Mouse (Mus musculus) E14TG2a.4 (cell line): ENCODE measurements around the gene Copb2.

Source experiments
- H3K27me3 ChIP-seq: 2 replicates; pipeline ENCODE4 v1.6.1; 2014; ENCODE audit warnings: low read length, control low read depth; ENCODE audit not compliant: insufficient read depth
- H3K36me3 ChIP-seq: 2 replicates; pipeline ENCODE4 v1.6.1; 2014; ENCODE audit warnings: low read length, control low read depth; ENCODE audit not compliant: insufficient read depth
- H3K4me1 ChIP-seq: replicated peaks from 2 replicates; pipeline ENCODE4 v1.6.1; 2014; ENCODE audit warnings: low read depth, low read length, control low read depth
- H3K4me3 ChIP-seq: replicated peaks from 2 replicates; pipeline ENCODE4 v1.5.1; 2014; ENCODE audit warnings: mild to moderate bottlenecking, low read length
- H3K9me3 ChIP-seq: 2 replicates; pipeline ENCODE4 v1.6.1; 2014; ENCODE audit warnings: low read length, control low read depth
- CTCF ChIP-seq: conservative IDR thresholded peaks from 2 replicates; pipeline ENCODE4 v1.5.1; 2014; ENCODE audit warnings: low read length
- NANOG ChIP-seq: IDR thresholded peaks from 2 replicates; pipeline ENCODE4 v1.6.1; 2014; ENCODE audit warnings: borderline replicate concordance, low read length, mixed read lengths
- POU5F1 ChIP-seq: IDR thresholded peaks from 2 replicates; pipeline ENCODE4 v1.6.1; 2014; ENCODE audit warnings: low read length, borderline replicate concordance

The Copb2 gene

DNA sequence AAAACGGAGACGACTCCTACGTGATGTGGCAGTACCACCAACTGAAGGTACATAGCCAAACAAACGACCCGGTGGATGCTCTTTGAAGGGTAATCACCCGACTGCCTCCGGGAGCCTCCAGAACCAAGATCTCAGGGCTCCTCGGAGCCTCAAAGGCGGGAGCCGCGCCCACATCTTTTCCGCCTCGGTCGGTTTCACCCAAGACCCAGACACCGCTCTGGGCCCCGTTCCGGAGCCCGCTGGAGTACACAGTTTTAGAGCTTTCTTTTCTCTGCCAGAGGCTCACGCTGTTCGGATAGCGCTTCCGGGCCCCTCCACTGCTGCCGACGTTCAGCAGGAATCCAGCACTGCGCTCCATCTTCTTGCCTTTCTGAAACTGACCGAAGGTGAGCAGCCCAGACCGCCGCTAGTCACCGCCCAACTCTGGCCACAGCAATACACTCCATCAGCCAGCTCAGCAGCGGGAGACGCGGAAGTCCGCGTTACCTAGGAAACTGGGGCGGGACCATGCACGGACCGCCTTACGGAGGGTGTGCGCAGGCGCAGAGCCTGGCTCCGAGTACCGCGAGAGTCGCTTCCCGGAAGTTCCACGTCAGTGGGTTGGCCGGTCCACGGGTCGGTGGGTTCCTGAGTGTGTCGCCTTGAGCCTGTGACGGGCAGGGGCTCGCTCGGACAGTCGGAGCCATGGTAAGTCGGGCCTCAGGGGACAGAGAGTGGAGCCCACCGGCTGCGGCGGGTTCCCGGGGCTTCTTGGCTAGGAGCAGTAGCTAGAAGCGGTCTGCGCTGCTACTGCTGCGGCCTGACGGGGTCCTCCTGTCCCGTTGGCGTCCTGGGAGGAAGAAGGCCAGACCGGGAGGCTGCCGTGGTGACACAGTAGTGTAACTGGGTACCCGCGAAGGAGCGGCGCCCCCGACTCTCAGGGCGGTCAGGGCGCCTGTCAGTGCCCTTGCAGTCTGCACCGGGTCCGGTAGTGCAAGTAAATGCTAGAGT, at the start of gene Copb2:
Gene Copb2 (plus strand): TSS at position 585 of the 990 bp plus-strand sequence.
- Histone ChIP-seq H3K27me3 (no peaks in the 10 kb centered on the region; the same call in 1 of the 2 replicates), H3K4me3 (peak within 1 kb of the TSS; percentile 99), H3K4me1 (peaks cover 17% of the 10 kb centered on the region), H3K36me3 (peaks cover 11% of the 10 kb centered on the region), H3K9me3 (no peaks in the 10 kb centered on the region)
- no peak for TF ChIP-seq CTCF
- no peak for TF ChIP-seq POU5F1
- no peak for TF ChIP-seq NANOG

DNA sequence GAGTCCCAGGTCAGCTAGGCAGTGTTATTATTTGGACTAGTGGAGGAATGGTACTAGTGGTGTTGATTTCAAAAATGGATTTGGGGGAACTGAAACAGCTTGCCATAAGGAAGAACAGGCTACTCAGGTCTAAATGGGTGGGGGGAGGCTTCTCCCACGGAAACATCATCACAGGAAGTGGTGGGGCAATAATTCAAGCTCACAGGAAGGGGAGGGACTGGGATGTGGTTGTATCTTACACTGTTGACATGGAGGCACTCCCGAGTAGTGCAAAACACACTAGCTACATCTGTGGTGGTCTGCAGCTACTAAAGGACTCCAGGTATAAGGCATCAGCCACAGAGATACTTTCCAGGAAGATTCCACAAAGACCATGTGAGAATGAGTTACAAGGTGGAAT, 39.6 kb upstream of the Copb2 start:
- Histone ChIP-seq H3K4me1 (no peaks in the 10 kb centered on the region), H3K27me3 (no peaks in the 10 kb centered on the region; the same call in none of the 2 replicates)
- TF ChIP-seq POU5F1 (no peak), NANOG (no peak), CTCF (no peak)

GRCm38 (mm10) chr9:98524786-98525542, 38.6 kb upstream of the Copb2 start:
- H3K27me3 ChIP-seq, result no peaks in the 10 kb centered on the region; the same call in none of the 2 replicates
- H3K9me3 ChIP-seq, result peaks cover 5% of the 10 kb centered on the region; the same call in 1 of the 2 replicates
- no peaks in the 10 kb centered on the region for H3K4me1 ChIP-seq
- TF ChIP-seq CTCF, result no peak
- no peak for TF ChIP-seq NANOG
- TF ChIP-seq POU5F1, result no peak
- no peaks in the 10 kb centered on the region for H3K36me3 ChIP-seq
- no peak overlapping the region for H3K4me3 ChIP-seq

More for the DNA sequence above, 39.6 kb upstream of the Copb2 start:
- H3K9me3 ChIP-seq, result peaks cover 16% of the 10 kb centered on the region
- H3K4me3 ChIP-seq, result no peak overlapping the region
- no peaks in the 10 kb centered on the region for H3K36me3 ChIP-seq

- H3K36me3 ChIP-seq, result no peaks in the 10 kb centered on the region
- no peaks in the 10 kb centered on the region; the same call in none of the 2 replicates for H3K27me3 ChIP-seq
- H3K4me1 ChIP-seq, result no peaks in the 10 kb centered on the region
- H3K9me3 ChIP-seq, result no peaks in the 10 kb centered on the region
- TF ChIP-seq NANOG, result no peak
- no peak for TF ChIP-seq CTCF
- no peak for TF ChIP-seq POU5F1
- H3K4me3 ChIP-seq, result no peak overlapping the region
These were observed 38.0 kb upstream of the Copb2 start for GRCm38 (mm10) chr9:98525543-98525924.

DNA sequence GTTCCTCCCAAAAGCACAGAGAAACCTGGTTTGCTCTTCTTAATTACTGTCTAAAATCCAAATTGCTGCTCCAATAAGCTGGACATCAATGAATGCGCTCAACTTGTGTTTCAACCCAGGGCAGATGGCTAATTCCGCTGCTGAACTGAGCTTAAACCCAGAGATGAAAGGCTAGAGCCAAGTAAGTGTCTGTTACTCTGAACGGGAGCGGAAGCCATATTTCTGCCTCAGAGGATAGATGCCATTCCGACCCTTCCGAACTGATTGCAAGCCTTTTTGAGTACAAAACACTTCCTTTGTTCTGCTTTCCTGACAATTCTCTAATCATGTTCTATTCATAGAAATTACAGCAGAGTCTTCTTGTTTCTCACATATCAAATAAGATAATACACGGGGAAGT, 36.3 kb upstream of the Copb2 start:
- Histone ChIP-seq H3K4me3 (no peak overlapping the region), H3K4me1 (no peaks in the 10 kb centered on the region), H3K36me3 (no peaks in the 10 kb centered on the region), H3K9me3 (no peaks in the 10 kb centered on the region), H3K27me3 (no peaks in the 10 kb centered on the region; the same call in none of the 2 replicates)
- TF ChIP-seq POU5F1 (no peak), NANOG (no peak), CTCF (no peak)

- Histone ChIP-seq H3K36me3 (no peaks in the 10 kb centered on the region), H3K4me3 (no peak overlapping the region), H3K9me3 (no peaks in the 10 kb centered on the region), H3K27me3 (no peaks in the 10 kb centered on the region), H3K4me1 (no peaks in the 10 kb centered on the region)
- TF ChIP-seq CTCF, result no peak
- TF ChIP-seq NANOG, result no peak
- no peak for TF ChIP-seq POU5F1
These were observed 33.7 kb upstream of the Copb2 start for GRCm38 (mm10) chr9:98529776-98530175.

DNA sequence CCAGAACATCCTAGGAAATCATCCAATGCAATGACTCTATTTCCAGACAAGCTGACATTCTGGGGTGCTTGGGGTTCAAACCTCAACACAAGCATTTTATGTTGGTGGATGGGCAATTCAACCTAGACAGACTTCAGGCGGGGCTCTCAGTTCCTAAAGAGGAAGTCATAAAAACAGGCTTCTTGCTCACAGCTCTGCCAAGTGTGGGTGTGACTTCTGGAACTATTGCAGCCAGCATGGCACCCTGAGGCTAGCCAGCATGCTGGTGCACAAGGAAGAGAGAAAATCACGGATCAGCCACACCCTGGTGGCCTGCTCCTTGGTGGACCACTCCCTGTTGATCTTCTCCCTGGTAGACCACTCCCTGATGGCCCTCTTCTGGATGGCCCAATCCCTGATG, 32.5 kb upstream of the Copb2 start:
- no peak overlapping the region for H3K4me3 ChIP-seq
- no peaks in the 10 kb centered on the region for H3K4me1 ChIP-seq
- no peak for TF ChIP-seq CTCF
- TF ChIP-seq NANOG, result no peak
- TF ChIP-seq POU5F1, result no peak
- H3K9me3 ChIP-seq, result no peaks in the 10 kb centered on the region
- no peaks in the 10 kb centered on the region for H3K27me3 ChIP-seq
- H3K36me3 ChIP-seq, result no peaks in the 10 kb centered on the region

DNA sequence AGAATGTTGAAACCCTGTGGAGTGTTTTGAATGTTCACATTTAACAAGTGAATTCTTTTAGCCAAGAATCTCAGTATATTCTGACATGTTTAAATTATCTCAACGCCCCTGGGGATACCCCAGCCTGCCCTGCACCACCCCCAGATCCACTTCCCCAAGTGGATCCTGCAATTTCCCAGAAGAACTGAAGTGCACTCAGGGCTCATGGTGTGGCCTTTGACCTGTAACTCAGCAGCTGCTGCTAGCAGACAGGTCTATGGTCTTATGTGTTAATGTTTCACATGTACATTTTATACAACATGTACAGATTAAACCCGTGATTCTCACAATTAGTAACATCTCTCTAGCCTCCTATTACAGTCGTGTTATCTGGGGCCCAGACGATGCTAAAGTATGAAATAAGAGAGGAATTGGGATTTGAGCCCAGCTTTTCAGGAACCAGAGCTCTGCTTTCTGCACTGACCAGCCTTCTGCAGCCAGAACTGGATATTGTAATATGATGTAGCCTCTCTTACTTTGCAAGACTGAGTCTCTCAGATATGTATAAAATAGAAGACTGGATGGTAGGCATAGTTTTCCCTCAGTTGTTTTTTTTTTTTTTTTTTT, 28.7 kb upstream of the Copb2 start:
- Histone ChIP-seq H3K9me3 (no peaks in the 10 kb centered on the region), H3K4me1 (peaks cover 7% of the 10 kb centered on the region), H3K4me3 (no peak overlapping the region), H3K27me3 (peaks cover 8% of the 10 kb centered on the region; the same call in 1 of the 2 replicates), H3K36me3 (no peaks in the 10 kb centered on the region)
- TF ChIP-seq POU5F1, result no peak
- no peak for TF ChIP-seq CTCF
- TF ChIP-seq NANOG, result no peak
